Mouse (Mus musculus): ENCODE results near the gene Cerk.

DNA sequence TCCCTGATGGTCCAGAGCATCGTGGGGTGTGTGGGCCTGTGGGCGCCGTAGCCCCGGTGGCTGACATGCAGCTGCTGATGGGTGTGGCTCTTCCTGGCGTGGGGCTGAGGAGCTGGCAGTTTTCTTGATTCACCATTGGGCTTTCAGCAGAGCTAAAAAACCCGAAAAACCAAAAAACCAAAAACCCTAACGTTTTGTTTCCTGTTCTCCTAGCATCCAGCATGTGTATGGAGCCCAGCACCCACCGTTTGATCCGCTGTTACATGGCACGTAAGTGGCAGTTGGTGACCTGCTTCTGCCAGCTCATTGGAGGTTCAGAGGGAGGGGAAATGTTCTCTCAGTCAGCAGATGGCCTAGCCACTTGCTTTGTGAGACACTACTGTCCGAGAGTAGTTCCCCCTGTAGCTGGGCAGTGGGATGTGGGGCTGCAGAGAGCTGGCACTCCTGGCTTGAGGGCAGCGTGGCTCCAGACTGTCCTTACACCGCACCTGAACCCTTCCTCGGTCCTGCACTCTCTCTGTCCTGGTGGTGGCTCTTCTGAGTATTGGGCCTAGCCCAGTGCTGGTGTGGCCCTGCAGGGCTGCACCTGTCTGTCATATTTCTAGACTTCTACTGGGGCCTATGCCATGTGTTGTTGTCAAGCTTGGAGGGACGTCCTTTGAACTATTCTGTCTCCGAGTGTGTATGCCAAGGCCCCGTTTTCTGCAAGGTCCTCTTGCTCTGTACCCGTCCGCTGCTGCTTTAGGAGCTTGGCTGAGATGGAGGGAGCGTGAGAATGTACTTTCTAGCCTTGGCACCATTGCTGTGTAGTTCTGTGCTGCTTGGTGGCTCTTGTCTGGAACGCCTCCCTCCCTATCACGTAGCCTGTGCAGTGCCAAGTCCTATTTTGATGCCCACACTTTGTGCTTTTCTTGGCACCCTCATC lies 48.8 kb upstream of the Cerk start:
- TF ChIP-seq POLR2A (IDR thresholded peaks at IDR 0.05; ENCODE audit: low read depth, low read length) (no peak), CTCF (conservative IDR thresholded peaks at IDR 0.05; ENCODE audit: insufficient read depth, insufficient read length, low read depth, low read length) (no peak)
